Mouse (Mus musculus) C2C12 (cell line): ENCODE measurements around the gene C2cd5.

Experiments
- CEBPB ChIP-seq: IDR thresholded peaks from one replicate; pipeline ENCODE4 v1.6.1; 2011; ENCODE audit warnings: low read depth, mild to moderate bottlenecking, control low read depth, moderate library complexity
- CTCF ChIP-seq: IDR thresholded peaks from one replicate; pipeline ENCODE4 v1.5.1; 2011; ENCODE audit not compliant: control insufficient read depth, insufficient read depth, insufficient read length
- MAX ChIP-seq: IDR thresholded peaks from one replicate; pipeline ENCODE4 v1.6.1; 2011; ENCODE audit warnings: mild to moderate bottlenecking, control low read depth
- MYOD1 ChIP-seq: IDR thresholded peaks from one replicate; pipeline ENCODE4 v1.6.1; 2011; ENCODE audit warnings: low read depth; ENCODE audit not compliant: control insufficient read depth, insufficient read length

GRCm38 (mm10) chr6:143012513-143013215 is 87.3 kb downstream of the C2cd5 start:
- TF ChIP-seq CTCF (no peak), CEBPB (no peak), MYOD1 (no peak), MAX (no peak)
